Mouse (Mus musculus) kidney, embryonic 16.5 days (tissue): Measurements from ENCODE around the gene Six5. TPM values are rescaled to one million over a fixed set of nuclear protein-coding genes. Genes with fewer than 3 reads are reported as not detected.
"Not testable (repeated sequence)": the region's sequence is repeated elsewhere in the genome, so short reads cannot be mapped to it uniquely, and the experiment has no call there.

Experiments used
- ATAC-seq: fragments of 200-750 bp; cut with Nextera tagmentation; 2 replicates; pipeline ENCODE4 v1.8.0; 2017; ENCODE audit warnings: moderate TSS enrichment; ENCODE audit not compliant: low FRiP score, low TSS enrichment
- H3K27ac ChIP-seq: fragments of 300-500 bp; sonication (generic); 2 replicates; pipeline ENCODE4 v1.5.1; 2014; ENCODE audit warnings: low read length
- H3K27me3 ChIP-seq: fragments of 300-500 bp; sonication (generic); 2 replicates; pipeline ENCODE4 v1.6.1; 2014; ENCODE audit warnings: low read length, control low read depth, mixed read lengths; ENCODE audit not compliant: insufficient read depth
- H3K36me3 ChIP-seq: fragments of 300-500 bp; sonication (generic); 2 replicates; pipeline ENCODE4 v1.6.1; 2014; ENCODE audit warnings: low read length, control low read depth, mixed read lengths; ENCODE audit not compliant: insufficient read depth
- H3K4me1 ChIP-seq: fragments of 300-500 bp; sonication (generic); 2 replicates; pipeline ENCODE4 v1.6.1; 2014; ENCODE audit warnings: low read length, control low read depth, mixed read lengths; ENCODE audit not compliant: insufficient read depth
- H3K4me2 ChIP-seq: fragments of 300-500 bp; sonication (generic); replicated peaks from 2 replicates; pipeline ENCODE4 v1.6.1; 2014; ENCODE audit warnings: low read depth, low read length
- H3K4me3 ChIP-seq: fragments of 300-500 bp; sonication (generic); 2 replicates; pipeline ENCODE4 v1.5.1; 2014; ENCODE audit warnings: mild to moderate bottlenecking, low read length
- H3K9ac ChIP-seq: fragments of 300-500 bp; sonication (generic); replicated peaks from 2 replicates; pipeline ENCODE4 v1.6.1; 2014; ENCODE audit warnings: low read length
- H3K9me3 ChIP-seq: fragments of 300-500 bp; sonication (generic); 2 replicates; pipeline ENCODE4 v1.6.1; 2016; ENCODE audit warnings: low read length, control low read depth
- WGBS: fragments of 180-500 bp; shearing (Covaris S2); extraction: QIAGEN DNeasy Blood & Tissue Kit; methylation state at CpG from one replicate; pipeline ENCODE4 v1.1.7; 2014; 5-methylcytosine and 5-hydroxymethylcytosine counted together
- polyA plus RNA-seq: library from polyadenylated mRNA; unstranded; fragments of >200 nt; fragmentation: Nextera tagmentation; extraction: Ambion mirVana; gene quantifications from 2 replicates; pipeline ENCODE4 v1.2.1, GENCODE M21; 2015

The Six5 gene
- polyA plus RNA-seq, 1 experiment from 2014 or later, result 9.5 TPM

DNA sequence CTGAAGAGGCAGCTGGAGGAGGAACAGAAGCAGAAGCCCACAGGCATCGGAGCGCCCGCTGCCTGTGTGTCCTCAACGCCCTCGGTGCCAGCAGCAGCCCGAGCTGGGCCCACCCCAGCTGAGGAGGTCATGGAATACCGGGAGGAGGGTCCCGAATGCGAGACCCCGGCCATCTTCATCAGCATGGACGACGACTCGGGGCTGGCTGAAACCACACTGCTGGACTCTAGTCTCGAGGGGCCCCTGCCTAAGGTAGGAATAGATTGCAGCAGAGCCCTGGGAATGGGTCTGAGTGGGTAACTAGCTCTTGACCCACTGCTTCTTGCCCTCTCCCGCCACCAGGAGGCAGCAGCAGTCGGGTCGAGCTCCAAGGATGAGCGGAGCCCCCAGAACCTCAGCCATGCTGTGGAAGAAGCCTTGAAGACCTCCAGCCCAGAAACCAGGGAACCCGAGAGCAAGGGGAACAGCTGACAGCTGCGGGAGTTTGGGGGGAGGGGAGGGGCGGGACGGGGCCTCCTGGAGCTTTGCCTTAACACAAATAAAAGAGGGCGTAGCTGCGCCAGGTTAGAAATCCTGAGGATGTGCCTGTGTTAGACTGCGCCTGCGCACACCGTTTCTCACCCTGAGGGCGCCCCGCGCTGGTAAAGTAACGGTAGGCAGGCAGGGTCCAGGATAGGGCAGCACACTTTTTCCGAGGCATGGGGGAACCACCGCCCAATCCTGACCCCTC is 40.2 kb upstream of the Six5 start, which contains the start of gene Rsph6a:
Rsph6a (plus strand) TSS at position 644 of the 730 bp plus-strand sequence.
- H3K9ac ChIP-seq, result no peak within 1 kb of the TSS
- 25% methylated on average over 33 of the region's 33 CpGs for WGBS

DNA sequence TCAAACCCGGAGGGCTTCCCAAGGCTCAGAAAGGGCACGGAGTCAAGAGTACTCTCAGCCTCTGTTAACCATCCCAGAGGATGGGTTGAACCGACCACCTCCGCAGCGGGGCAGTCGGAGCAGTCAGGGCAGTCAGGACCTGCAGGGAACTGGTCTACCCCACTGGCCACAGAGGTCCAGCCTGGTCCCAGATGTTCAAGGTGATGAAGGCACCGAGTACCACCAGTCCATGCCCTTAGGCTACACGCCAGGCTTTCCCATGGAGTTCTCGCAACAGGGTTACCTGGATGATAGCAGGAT is 39.7 kb upstream of the Six5 start:
- H3K9me3 ChIP-seq, result no peaks in the 10 kb centered on the region
- 63% methylated on average over 9 of the region's 9 CpGs for WGBS
- ATAC-seq, result 0 out of 2 replicates have a peak, but pooled peaks have one; percentile 9
- H3K27ac ChIP-seq, result no peak overlapping the region
- no peak overlapping the region for H3K9ac ChIP-seq
- H3K4me2 ChIP-seq, result peak overlapping the region; percentile 42
- H3K27me3 ChIP-seq, result no peaks in the 10 kb centered on the region
- H3K4me1 ChIP-seq, result 0 out of 2 replicates have a peak, but pooled peaks cover 2% of the 10 kb centered on the region
- H3K4me3 ChIP-seq, result no peak overlapping the region
- H3K36me3 ChIP-seq, result peaks cover 33% of the 10 kb centered on the region

More for the DNA sequence above, 40.2 kb upstream of the Six5 start, which contains the start of gene Rsph6a:
- peak within 1 kb of the TSS; percentile 17; the same call in 1 of the 2 replicates for H3K4me3 ChIP-seq
- H3K9me3 ChIP-seq, result no peaks in the 10 kb centered on the region
- 0 out of 2 replicates have a peak, but pooled peaks cover 2% of the 10 kb centered on the region for H3K4me1 ChIP-seq
- H3K4me2 ChIP-seq, result peak within 1 kb of the TSS; percentile 42
- 0 out of 2 replicates have a peak, but pooled peaks have one; percentile 57 for ATAC-seq
- peaks cover 38% of the 10 kb centered on the region for H3K36me3 ChIP-seq
- H3K27ac ChIP-seq, result no peak within 1 kb of the TSS
- no peaks in the 10 kb centered on the region for H3K27me3 ChIP-seq

DNA sequence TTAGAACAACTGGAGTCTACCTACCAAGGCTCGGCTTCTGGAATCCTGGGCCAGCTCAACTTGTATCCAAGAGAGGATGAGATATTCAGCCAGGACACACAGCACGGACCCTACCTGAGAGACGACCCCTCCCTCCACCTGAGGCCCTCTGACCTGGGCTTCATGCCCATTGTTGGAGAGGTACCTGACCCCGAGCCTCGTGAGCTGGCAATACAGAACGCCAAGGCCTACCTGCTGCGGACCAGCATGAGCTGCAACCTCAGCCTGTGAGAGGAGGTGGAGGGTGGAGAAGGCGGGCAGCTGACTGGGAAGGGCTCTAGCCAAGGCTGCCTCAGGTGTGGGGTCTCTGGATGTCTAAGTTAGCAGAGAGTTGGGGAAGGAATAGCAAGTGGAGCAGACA is 39.3 kb upstream of the Six5 start:
- H3K4me3 ChIP-seq, result no peak overlapping the region
- H3K36me3 ChIP-seq, result peaks cover 29% of the 10 kb centered on the region
- no peak overlapping the region for H3K27ac ChIP-seq
- H3K9me3 ChIP-seq, result no peaks in the 10 kb centered on the region
- H3K9ac ChIP-seq, result no peak overlapping the region
- H3K27me3 ChIP-seq, result no peaks in the 10 kb centered on the region
- no peak overlapping the region for H3K4me2 ChIP-seq
- 93% methylated on average over 8 of the region's 8 CpGs for WGBS
- ATAC-seq, result no peak
- H3K4me1 ChIP-seq, result 0 out of 2 replicates have a peak, but pooled peaks cover 2% of the 10 kb centered on the region

DNA sequence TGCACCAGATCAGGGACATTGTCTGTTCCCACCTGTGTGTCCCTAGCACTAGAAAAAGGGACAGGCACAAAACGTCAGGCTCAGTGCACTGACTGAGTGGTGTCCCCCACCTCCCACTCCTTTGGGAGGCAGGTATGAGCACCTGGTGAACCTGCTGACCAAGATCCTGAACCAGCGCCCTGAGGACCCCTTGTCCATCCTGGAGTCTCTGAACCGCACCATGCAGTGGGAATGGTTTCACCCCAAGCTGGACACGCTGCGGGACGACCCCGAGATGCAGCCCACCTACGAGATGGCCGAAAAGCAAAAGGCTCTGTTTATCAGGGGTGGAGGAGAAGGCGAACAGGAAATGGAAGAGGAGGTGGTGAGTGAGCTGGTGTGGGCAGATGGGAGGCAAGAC is 37.0 kb upstream of the Six5 start:
- Histone ChIP-seq H3K9me3 (no peaks in the 10 kb centered on the region), H3K4me3 (no peak overlapping the region), H3K27ac (no peak overlapping the region)

DNA sequence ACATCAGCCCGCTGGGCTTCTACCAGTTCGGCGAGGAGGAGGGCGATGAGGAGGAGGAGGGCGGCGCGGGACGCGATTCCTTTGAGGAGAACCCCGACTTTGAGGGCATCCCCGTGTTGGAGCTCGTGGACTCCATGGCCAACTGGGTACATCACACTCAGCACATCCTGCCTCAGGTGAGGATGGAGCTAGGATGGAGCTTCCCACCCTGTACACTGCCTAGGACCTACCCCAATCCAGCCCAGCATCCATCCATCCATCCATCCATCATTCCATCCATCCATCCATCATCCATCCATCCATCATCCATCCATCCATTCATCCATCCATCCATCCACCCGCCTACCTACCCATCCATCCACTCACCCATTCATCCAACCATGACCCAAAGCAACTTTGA is 28.5 kb upstream of the Six5 start:
- Histone ChIP-seq H3K9ac (0 out of 2 replicates have a peak overlapping the region, but pooled peaks have one; percentile 8), H3K36me3 (no peaks in the 10 kb centered on the region), H3K4me1 (no peaks in the 10 kb centered on the region), H3K4me3 (peak overlapping the region; percentile 18; the same call in 1 of the 2 replicates), H3K27ac (no peak overlapping the region), H3K9me3 (no peaks in the 10 kb centered on the region), H3K27me3 (peaks cover 32% of the 10 kb centered on the region), H3K4me2 (peak overlapping the region; percentile 4; the same call in 1 of the 2 replicates)
- ATAC-seq, result peak; percentile 52; the same call in 1 of the 2 replicates
- 44% methylated on average over 13 of the region's 13 CpGs for WGBS

More for the DNA sequence above, 37.0 kb upstream of the Six5 start:
- H3K36me3 ChIP-seq, result peaks cover 7% of the 10 kb centered on the region; the same call in 1 of the 2 replicates
- H3K27me3 ChIP-seq, result no peaks in the 10 kb centered on the region
- no peak overlapping the region for H3K4me2 ChIP-seq
- ATAC-seq, result no peak
- 85% methylated on average over 10 of the region's 10 CpGs for WGBS
- 0 out of 2 replicates have a peak, but pooled peaks cover 2% of the 10 kb centered on the region for H3K4me1 ChIP-seq
- H3K9ac ChIP-seq, result no peak overlapping the region

DNA sequence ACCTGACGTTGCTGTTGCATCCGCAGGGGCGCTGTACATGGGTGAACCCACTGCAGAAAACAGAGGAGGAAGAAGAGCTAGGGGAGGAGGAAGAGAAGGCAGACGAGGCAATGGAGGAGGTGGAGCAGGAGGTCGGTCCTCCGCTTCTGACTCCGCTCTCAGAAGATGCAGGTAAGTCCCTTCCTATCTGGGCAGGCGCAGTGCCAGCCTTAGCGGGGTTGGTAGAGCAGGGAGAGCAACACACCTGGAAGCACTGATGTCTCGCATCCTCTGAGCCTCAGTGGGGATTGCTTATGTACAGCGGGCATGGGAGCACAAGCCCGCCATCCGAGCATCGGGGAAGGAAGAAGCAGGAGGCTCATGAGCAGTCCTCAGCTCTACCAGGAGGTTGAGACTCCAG is 27.3 kb upstream of the Six5 start:
- no peak for ATAC-seq
- Histone ChIP-seq H3K4me3 (no peak overlapping the region), H3K36me3 (no peaks in the 10 kb centered on the region), H3K4me2 (no peak overlapping the region), H3K27ac (no peak overlapping the region), H3K27me3 (peaks cover 32% of the 10 kb centered on the region), H3K4me1 (no peaks in the 10 kb centered on the region), H3K9me3 (no peaks in the 10 kb centered on the region), H3K9ac (no peak overlapping the region)
- whole genome bisulfite sequencing, result 43% methylated on average over 14 of the region's 14 CpGs

DNA sequence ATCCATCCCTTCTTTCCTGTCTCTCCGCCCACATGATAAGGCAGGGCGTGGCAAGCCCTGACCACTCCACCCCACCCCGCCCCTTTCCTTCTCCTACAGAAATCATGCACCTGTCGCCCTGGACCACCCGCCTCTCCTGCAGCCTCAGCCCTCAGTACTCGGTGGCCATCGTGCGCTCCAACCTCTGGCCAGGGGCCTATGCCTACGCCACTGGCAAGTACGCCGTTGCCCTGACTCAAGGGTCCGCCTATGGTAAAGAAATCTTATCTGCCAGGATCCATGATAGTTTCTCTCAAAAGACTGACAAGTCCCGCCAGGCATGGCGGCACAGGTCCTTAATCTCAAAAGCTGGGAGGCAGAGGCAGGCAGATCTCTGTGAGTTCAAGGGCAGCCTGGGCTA is 26.5 kb upstream of the Six5 start:
- 71% methylated on average over 14 of the region's 14 CpGs for WGBS
- no peak overlapping the region for H3K9ac ChIP-seq

DNA sequence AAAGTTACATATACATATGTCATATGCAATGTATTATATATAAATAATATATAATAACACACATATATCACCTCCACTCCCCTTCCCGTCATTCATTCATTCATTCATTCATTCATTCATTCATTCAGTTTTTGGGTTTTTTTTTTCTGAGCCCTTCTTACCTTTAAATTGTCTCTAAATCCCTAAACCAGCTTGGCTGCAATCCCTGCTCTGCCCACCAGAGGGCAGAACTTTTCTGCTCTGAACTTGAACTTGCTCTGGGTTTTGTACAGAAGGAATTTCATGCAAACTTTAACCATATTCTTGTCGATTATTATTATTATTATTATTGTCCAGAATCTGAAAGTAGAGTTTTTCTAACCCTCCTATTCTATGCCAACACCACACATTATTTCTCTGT is 25.7 kb upstream of the Six5 start:
- Histone ChIP-seq H3K36me3 (no peaks in the 10 kb centered on the region), H3K9ac (no peak overlapping the region), H3K27me3 (peaks cover 32% of the 10 kb centered on the region), H3K9me3 (no peaks in the 10 kb centered on the region), H3K4me1 (no peaks in the 10 kb centered on the region), H3K4me3 (no peak overlapping the region), H3K4me2 (no peak overlapping the region), H3K27ac (no peak overlapping the region)
- 6% methylated on average over 2 of the region's 2 CpGs for WGBS
- ATAC-seq, result no peak

More for the DNA sequence above, 26.5 kb upstream of the Six5 start:
- Histone ChIP-seq H3K36me3 (no peaks in the 10 kb centered on the region), H3K4me3 (no peak overlapping the region), H3K4me1 (no peaks in the 10 kb centered on the region), H3K4me2 (no peak overlapping the region), H3K9me3 (no peaks in the 10 kb centered on the region), H3K27ac (no peak overlapping the region), H3K27me3 (peaks cover 32% of the 10 kb centered on the region)
- no peak for ATAC-seq

DNA sequence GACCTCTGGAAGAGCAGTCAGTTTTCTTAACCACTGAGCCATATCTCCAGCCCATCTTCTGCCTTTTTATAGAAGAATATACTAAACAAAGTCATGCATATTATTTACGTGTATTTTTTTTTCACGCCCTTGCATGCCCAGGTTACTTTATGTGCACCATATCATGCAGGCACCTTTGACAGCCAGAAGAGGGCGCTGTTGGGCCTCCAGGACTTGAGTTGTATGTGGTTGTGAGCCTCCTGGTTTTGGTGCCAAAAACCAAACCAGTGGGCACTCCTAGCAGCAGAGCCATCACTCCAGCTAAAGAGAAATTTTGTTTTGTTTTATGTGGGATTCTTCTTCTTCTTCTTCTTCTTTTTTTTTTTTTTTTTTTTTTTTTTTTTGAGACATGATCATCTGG is 24.9 kb upstream of the Six5 start:
- no peak for ATAC-seq
- H3K9me3 ChIP-seq, result no peaks in the 10 kb centered on the region
- peaks cover 29% of the 10 kb centered on the region for H3K27me3 ChIP-seq
- WGBS, result 48% methylated on average over 3 of the region's 3 CpGs
- no peaks in the 10 kb centered on the region for H3K4me1 ChIP-seq
- H3K4me2 ChIP-seq, result no peak overlapping the region
- H3K36me3 ChIP-seq, result no peaks in the 10 kb centered on the region
- H3K27ac ChIP-seq, result no peak overlapping the region
- no peak overlapping the region for H3K4me3 ChIP-seq
- no peak overlapping the region for H3K9ac ChIP-seq

DNA sequence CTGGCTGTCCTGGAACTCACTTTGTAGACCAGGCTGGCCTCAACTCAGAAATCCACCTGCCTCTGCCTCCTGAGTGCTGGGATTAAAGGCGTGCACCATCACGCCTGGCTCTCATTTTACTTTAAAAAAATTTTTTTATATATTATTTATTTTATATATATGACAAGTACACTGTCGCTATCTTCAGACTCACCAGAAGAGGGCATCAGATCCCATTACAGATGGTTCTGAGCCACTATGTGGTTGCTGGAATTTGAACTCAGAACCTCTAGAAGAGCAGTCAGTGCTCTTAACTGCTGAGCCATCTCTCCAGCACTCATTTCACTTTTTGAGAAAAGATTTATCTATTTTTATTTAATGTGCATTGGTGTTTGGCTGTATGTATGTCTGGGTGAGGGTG is 23.4 kb upstream of the Six5 start:
- not testable (repeated sequence) for H3K36me3 ChIP-seq, H3K9me3 ChIP-seq, H3K4me3 ChIP-seq, H3K9ac ChIP-seq, H3K4me2 ChIP-seq, H3K27ac ChIP-seq, ATAC-seq, H3K4me1 ChIP-seq
- H3K27me3 ChIP-seq, result peaks cover 13% of the 10 kb centered on the region
- WGBS, result 58% methylated on average over 3 of the region's 3 CpGs
